Mouse (Mus musculus): ENCODE results near the gene Raver1. TPM values are rescaled to one million over a fixed set of nuclear protein-coding genes. Genes with fewer than 3 reads are reported as not detected.
"Not testable (repeated sequence)": the region's sequence is repeated elsewhere in the genome, so short reads cannot be mapped to it uniquely, and the experiment has no call there.

Gene Raver1
- total RNA-seq, 2 experiments from 2014 or later, result 25.8 to 27.9 TPM

GRCm38 (mm10) chr9:21051578-21051977, 40.2 kb downstream of the Raver1 start:
- no peak for DNase-seq (ENCODE audit: low spot score)
- intact Hi-C loops (cut with DNase I), result no loop called here

DNA sequence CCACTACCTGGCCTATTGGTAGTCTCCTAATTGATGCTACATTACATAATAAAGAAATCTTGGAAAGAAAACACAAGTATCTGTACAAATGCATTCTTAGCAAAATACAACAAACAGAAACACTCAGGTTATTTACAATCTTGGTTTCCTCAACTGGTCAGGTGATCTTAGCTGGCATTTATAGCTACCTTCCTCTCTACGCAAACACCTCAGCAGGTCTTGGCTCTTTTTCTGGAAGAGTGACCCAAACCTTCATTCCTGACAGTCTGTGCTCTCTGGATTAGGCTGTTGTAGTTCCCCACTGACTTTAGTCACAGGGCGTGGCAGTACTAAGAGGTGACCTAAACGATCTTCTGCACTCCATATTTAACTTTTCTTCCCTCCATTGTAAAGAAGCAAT, 46.6 kb downstream of the Raver1 start:
- DNase-seq (ENCODE audit: low spot score), result no peak
- intact Hi-C loops (cut with DNase I), result no loop called here

DNA sequence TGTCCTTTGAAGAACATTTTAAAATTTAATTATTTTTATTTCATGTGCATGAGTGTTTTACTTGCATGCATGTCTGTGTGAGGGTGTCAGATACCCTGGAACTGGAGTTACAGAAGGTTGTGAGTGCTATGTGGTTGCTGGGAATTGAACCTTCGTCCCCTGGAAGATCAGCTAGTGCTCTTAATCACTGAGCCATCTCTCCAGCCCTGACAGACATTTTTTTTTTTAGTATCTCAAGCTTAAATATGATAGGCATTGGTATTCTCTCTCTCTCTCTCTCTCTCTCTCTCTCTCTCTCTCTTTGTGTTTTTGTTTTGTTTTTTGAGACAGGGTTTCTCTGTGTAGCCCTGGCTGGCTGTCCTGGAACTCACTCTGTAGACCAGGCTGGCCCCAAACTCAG, 47.0 kb downstream of the Raver1 start:
- DNase-seq (ENCODE audit: low spot score); intact Hi-C loops (cut with DNase I): not testable (repeated sequence)

- DNase-seq (ENCODE audit: low spot score), result no peak
- intact Hi-C loops (cut with DNase I), result no loop called here
These were observed 48.2 kb downstream of the Raver1 start for GRCm38 (mm10) chr9:21043563-21043962.

- no peak for DNase-seq (ENCODE audit: low spot score)
- intact Hi-C loops (cut with DNase I), result no loop called here
These were observed 50.5 kb downstream of the Raver1 start for GRCm38 (mm10) chr9:21041308-21041707.

DNA sequence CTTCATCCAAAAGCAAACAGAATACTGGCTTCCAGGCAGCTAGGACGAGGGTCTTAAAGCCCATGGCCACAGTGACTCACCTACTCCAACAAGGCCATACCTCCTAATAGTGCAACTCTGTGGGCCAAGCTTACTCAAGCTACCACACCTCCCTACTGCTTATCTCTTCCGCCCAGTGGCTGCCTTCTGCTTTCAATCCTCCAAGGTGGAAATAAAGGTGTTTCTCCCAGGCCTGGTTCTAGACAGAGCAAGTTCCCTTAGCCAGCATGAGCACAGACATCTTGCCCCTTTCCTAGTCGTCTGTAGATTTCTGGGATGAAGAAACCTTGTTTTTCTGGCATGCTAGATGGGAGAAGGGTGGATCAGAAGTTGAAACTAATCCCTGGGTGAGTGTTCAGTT, 52.0 kb downstream of the Raver1 start:
- intact Hi-C loops (cut with DNase I), result no loop called here
- no peak for DNase-seq (ENCODE audit: low spot score)

- no peak for DNase-seq (ENCODE audit: low spot score)
- intact Hi-C loops (cut with DNase I), result no loop called here
These were observed 54.3 kb downstream of the Raver1 start for GRCm38 (mm10) chr9:21037481-21037891.

- DNase-seq (ENCODE audit: low spot score), result no peak
- intact Hi-C loops (cut with DNase I), result no loop called here
These were observed 55.1 kb downstream of the Raver1 start for GRCm38 (mm10) chr9:21036666-21037065.

DNA sequence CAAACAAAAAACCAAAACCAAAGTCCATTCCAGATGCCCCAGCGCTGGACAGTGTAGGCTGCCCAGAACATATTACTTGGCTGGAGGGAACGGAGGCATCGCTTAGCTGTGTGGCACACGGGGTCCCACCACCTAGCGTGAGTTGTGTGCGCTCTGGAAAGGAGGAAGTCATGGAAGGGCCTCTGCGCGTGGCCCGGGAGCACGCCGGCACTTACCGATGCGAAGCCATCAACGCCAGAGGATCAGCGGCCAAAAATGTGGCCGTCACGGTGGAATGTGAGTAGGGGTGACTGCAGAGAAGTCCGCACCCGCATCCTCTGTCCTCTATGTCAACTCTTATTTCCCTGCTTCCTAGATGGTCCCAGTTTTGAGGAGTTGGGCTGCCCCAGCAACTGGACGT, 55.6 kb downstream of the Raver1 start:
- intact Hi-C loops (cut with DNase I), result no loop called here
- DNase-seq (ENCODE audit: low spot score), result no peak

GRCm38 (mm10) chr9:21035586-21035985, 56.2 kb downstream of the Raver1 start:
- no peak for DNase-seq (ENCODE audit: low spot score)
- intact Hi-C loops (cut with DNase I), result no loop called here

DNA sequence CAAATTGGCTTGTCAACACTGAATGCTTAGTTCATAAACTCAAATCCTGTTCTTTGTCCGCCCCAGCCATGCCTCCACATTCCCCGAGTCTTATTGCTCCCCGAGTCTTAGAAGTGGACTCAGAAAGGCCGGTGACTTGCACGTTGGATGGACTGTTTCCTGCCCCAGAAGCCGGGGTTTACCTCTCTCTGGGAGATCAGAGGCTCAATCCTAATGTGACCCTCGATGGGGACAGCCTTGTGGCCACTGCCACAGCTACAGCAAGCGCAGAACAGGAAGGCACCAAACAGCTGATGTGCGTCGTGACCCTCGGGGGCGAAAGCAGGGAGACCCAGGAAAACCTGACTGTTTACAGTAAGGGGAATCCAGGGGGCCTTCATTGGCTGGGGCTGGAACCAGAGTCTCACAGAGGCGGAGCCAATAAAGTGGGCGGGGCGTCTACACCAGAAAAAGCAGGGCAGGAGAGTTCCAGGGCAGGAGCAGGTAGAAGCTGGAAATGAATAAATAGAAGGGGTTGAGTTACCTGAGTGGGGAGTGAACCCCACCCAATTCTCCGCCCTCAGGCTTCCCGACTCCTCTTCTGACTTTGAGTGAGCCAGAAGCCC, 57.2 kb downstream of the Raver1 start:
- intact Hi-C loops (cut with DNase I), result loop anchor here (5.0 kb wide), 1 partner anchor 103 kb away; no protein-coding TSS in a partner anchor
- no peak for DNase-seq (ENCODE audit: low spot score)

- intact Hi-C loops (cut with DNase I), result loop anchor here (5.0 kb wide), 1 partner anchor 104 kb away; no protein-coding TSS in a partner anchor
- DNase-seq (ENCODE audit: low spot score), result peak; percentile 74
These were observed 58.7 kb downstream of the Raver1 start for GRCm38 (mm10) chr9:21033136-21033535.

DNA sequence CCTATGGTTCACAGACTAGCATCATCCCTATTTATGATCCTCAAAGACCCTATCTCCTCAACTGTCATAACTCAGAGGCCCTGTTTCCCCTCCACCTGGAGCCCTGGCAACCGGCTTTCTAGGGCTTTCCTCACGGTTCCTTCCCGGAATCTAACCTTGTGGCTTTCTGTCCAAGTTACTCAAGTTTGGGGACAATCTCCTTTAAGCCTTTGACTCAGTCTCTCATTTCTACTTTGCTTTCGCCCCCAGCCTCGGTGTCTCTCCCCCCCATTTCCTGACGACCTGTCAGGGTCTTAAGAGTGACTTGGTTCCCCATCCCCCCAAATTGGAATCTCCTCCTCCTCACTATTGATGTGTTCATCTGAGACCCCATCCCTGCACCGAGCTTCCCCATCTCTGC, 59.3 kb downstream of the Raver1 start:
- no peak for DNase-seq (ENCODE audit: low spot score)
- intact Hi-C loops (cut with DNase I), result loop anchor here (5.0 kb wide), 1 partner anchor 105 kb away; no protein-coding TSS in a partner anchor

GRCm38 (mm10) chr9:21031896-21032351, 59.9 kb downstream of the Raver1 start, which contains the start of gene Icam5:
Gene Icam5, plus strand, starts transcription at chr9:21032073.
- intact Hi-C loops (cut with DNase I), result loop anchor here (5.0 kb wide), 1 partner anchor 105 kb away; no protein-coding TSS in a partner anchor
- DNase-seq (ENCODE audit: low spot score), result no peak

DNA sequence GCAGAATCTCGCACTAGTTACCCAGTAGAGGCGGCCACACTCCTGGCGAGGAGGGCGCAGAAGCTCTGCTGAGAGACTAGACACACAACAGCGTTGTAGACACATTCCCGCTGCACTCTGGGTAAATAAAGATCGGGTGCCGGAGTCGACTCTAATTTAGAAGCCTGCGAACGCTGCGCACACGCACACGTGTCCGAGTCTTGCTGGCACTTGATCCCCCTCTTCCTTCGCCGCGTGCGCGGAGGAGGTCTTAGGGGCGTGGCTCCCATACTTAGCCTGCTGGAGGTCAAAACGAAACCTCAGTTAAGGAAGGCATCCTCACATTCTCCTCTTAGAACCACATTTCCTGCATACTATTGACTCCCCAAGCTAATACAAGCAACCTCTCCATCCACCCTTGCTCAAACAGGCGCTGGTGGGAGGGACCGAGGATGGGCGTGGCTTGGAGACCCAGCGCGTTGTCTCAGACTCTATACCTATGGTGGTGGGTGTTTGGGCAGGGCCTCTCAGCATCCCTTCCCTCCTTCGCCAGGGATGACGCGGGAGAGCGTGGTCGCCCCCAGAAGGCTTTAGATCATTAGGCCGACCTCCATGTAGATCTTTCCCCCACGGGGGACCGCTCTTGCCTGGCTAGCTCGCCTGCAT, 60.4 kb downstream of the Raver1 start:
- intact Hi-C loops (cut with DNase I), result loop anchor here (5.0 kb wide), 1 partner anchor 106 kb away; no protein-coding TSS in a partner anchor
- DNase-seq (ENCODE audit: low spot score), result peak; percentile 43

GRCm38 (mm10) chr9:21030781-21031250, 61.0 kb downstream of the Raver1 start:
- peak; percentile 79 for DNase-seq (ENCODE audit: low spot score)
- intact Hi-C loops (cut with DNase I), result loop anchor here (5.0 kb wide), 1 partner anchor 106 kb away; no protein-coding TSS in a partner anchor

GRCm38 (mm10) chr9:21030055-21030600, 61.7 kb downstream of the Raver1 start:
- DNase-seq (ENCODE audit: low spot score), result no peak
- intact Hi-C loops (cut with DNase I), result loop anchor here (5.0 kb wide), 1 partner anchor 107 kb away; no protein-coding TSS in a partner anchor

- peak; percentile 65 for DNase-seq (ENCODE audit: low spot score)
- intact Hi-C loops (cut with DNase I), result loop anchor here (2.0 to 5.0 kb wide), 2 partner anchors 27 to 108 kb away; partner anchors contain the start of gene Mrpl4
These were observed 62.3 kb downstream of the Raver1 start, which contains the start of gene Icam4 for GRCm38 (mm10) chr9:21029291-21030054. Gene Icam4, plus strand, starts transcription at chr9:21029373.

DNA sequence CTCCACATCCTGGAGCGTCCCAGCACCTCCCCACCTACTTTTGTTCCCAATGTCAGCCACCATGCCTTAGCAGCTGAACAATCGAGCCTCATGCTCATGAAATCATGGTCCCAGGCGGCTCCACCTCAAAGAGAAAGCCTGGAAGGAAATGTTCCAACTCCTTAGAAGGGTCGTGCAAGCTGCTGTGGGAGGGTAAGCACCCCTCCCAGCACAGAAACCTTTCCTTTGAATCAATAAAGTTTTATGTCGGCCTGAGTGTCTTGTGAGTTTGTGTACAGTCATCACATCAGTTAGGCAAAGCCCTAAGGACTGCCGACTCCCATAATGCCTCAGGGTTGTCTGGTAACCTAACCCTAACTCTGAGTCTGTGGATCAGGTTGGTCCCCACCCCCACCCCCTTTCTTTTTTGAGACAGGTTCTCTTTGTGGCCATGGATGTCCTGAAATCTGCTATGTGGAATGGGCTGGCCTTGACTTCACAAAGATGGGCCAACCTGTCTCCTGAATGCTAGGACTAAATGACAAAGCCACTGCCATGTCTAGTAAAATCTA, 63.2 kb downstream of the Raver1 start:
- DNase-seq (ENCODE audit: low spot score), result no peak
- intact Hi-C loops (cut with DNase I), result loop anchor here (2.0 kb wide), 1 partner anchor 26 kb away; the partner anchor contains the start of gene Mrpl4
